Mouse (Mus musculus) ES-E14 (cell line): ENCODE results near the gene Bmf.

ENCODE experiments used
- HCFC1 ChIP-seq: IDR thresholded peaks from 2 replicates; pipeline ENCODE4 v1.6.1; 2012; ENCODE audit warnings: low read length, inconsistent platforms, borderline replicate concordance; ENCODE audit not compliant: insufficient read depth
- MAFK ChIP-seq: IDR thresholded peaks from 2 replicates; pipeline ENCODE4 v1.6.1; 2014; ENCODE audit warnings: mild to moderate bottlenecking, low read depth, low read length, inconsistent platforms; ENCODE audit not compliant: insufficient read depth
- ZC3H11A ChIP-seq: IDR thresholded peaks from 2 replicates; pipeline ENCODE4 v1.6.1; 2012; ENCODE audit warnings: low read depth, mild to moderate bottlenecking, inconsistent platforms, low read length, borderline replicate concordance
- ZNF384 ChIP-seq: IDR thresholded peaks from 2 replicates; pipeline ENCODE4 v1.6.1; 2012; ENCODE audit warnings: low read depth, low read length, inconsistent platforms

DNA sequence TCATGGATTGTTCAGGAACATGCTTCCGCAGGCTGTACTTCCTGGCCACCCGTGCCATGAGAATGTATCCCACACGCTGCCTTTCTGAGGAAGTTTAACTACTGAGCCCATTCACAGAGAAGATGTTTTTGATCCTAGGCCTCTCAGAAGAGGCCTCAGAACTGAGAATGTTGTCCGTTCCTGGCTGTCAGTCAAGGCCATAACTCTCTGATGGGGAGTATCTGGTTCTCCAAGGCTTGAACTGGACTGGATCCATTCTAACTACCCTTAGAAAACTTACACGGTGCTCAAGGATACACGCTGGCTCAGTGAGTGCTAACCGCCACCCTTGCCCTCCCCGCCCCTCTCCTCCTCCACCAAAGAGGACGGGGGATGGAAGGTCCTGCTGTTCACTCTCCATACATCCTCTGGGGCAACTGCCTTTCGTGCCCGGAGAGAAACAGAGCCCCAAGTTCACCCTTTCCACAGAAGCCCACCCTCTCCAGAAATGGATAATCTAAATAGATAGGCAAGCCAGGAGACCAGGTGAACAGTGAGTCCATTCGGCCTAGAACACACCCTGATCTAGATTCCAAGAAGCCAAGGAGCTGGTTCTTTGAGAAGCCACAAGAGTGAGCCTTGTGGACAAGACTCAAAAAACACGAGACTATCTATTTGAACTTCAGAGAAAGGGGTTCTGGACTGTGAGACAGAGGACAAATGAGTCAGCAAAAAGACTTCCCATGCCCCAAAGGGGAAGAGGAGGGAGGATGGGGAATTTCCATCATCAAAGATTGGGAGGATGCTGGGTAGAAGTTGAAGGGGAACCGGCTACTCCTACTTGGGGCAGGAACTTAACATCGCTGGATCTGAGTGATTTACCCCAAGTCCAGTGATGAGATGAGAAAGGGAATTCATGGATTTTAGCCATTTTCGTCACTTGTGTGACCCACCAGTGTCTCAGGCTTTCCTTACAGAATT is 36.8 kb downstream of the Bmf start:
- no peak for TF ChIP-seq ZC3H11A
- TF ChIP-seq MAFK: peak; percentile 72
- no peak for TF ChIP-seq ZNF384
- TF ChIP-seq HCFC1: no peak
